Mouse (Mus musculus) thymus, adult 2 months (tissue): Measurements from ENCODE around the gene Trem3. TPM values are rescaled to one million over a fixed set of nuclear protein-coding genes. Genes with fewer than 3 reads are reported as not detected.

ENCODE experiments used
- DNase-seq: peaks from one replicate; pipeline ENCODE4 v3.0.0; 2021
- H3K27ac ChIP-seq: fragments of 200-500 bp; 2 replicates; pipeline ENCODE4 v1.5.1; 2012; ENCODE audit warnings: low read length, control low read depth; ENCODE audit not compliant: control insufficient read depth, insufficient read depth
- H3K27me3 ChIP-seq: fragments of 200-500 bp; 2 replicates; pipeline ENCODE4 v1.6.1; 2012; ENCODE audit warnings: mild to moderate bottlenecking, low read length, moderate library complexity, mixed read lengths; ENCODE audit not compliant: control insufficient read depth, insufficient read depth
- H3K36me3 ChIP-seq: fragments of 200-500 bp; 2 replicates; pipeline ENCODE4 v1.6.1; 2012; ENCODE audit warnings: mild to moderate bottlenecking, low read length, moderate library complexity; ENCODE audit not compliant: control insufficient read depth, insufficient read depth
- H3K4me1 ChIP-seq: fragments of 200-500 bp; replicated peaks from 2 replicates; pipeline ENCODE4 v1.6.1; 2012; ENCODE audit warnings: low read length; ENCODE audit not compliant: control insufficient read depth, insufficient read depth
- H3K4me3 ChIP-seq: fragments of 200-500 bp; 2 replicates; pipeline ENCODE4 v1.5.1; 2012; ENCODE audit warnings: mild to moderate bottlenecking, low read length, control low read depth, moderate library complexity; ENCODE audit not compliant: control insufficient read depth, insufficient read depth
- CTCF ChIP-seq: fragments of 200-500 bp; IDR thresholded peaks from 2 replicates; pipeline ENCODE4 v1.5.1; 2012; ENCODE audit warnings: mild to moderate bottlenecking, control low read depth, low read length, moderate library complexity, borderline replicate concordance; ENCODE audit not compliant: control insufficient read depth, poor library complexity, insufficient read depth; ENCODE audit errors: extremely low read depth
- POLR2A ChIP-seq: fragments of 200-500 bp; IDR thresholded peaks from 2 replicates; pipeline ENCODE4 v1.6.1; 2012; ENCODE audit warnings: mild to moderate bottlenecking, low read length, control low read depth, moderate library complexity; ENCODE audit not compliant: control insufficient read depth, poor library complexity, insufficient read depth; ENCODE audit errors: extremely low read depth
- WGBS: fragments of 180-500 bp; shearing (Covaris S2); methylation state at CpG from one replicate; pipeline ENCODE4 v1.1.7; 2018; 5-methylcytosine and 5-hydroxymethylcytosine counted together
- polyA plus RNA-seq: library from polyadenylated mRNA; depleted of rRNA; stranded (reverse); fragments of >200 nt; gene quantifications from 2 replicates; pipeline ENCODE4 v1.2.3, GENCODE M21; 2012; rRNA removed

Gene Trem3
- polyA plus RNA-seq, result 0.23 and 0.27 TPM in 2 replicates

GRCm38 (mm10) chr17:48247221-48247928, at the start of gene Trem3:
Gene Trem3, plus strand, starts transcription at chr17:48247777.
- Histone ChIP-seq H3K27me3 (no peaks in the 10 kb centered on the region), H3K36me3 (no peaks in the 10 kb centered on the region), H3K4me3 (no peak within 1 kb of the TSS), H3K27ac (no peak within 1 kb of the TSS), H3K4me1 (no peaks in the 10 kb centered on the region)
- 65% methylated on average over 11 of the region's 11 CpGs for WGBS
- DNase-seq, result no peak
- TF ChIP-seq POLR2A (no peak), CTCF (no peak)

- H3K27ac ChIP-seq, result no peak overlapping the region
- DNase-seq, result no peak
- 97% methylated on average over 12 of the region's 12 CpGs for WGBS
- no peaks in the 10 kb centered on the region for H3K36me3 ChIP-seq
- H3K4me1 ChIP-seq, result no peaks in the 10 kb centered on the region
- no peak overlapping the region for H3K4me3 ChIP-seq
- H3K27me3 ChIP-seq, result no peaks in the 10 kb centered on the region
- no peak for TF ChIP-seq POLR2A
- TF ChIP-seq CTCF, result no peak
Measured at GRCm38 (mm10) chr17:48203086-48203485, 44.5 kb upstream of the Trem3 start.

- H3K4me3 ChIP-seq, result no peak overlapping the region
- no peaks in the 10 kb centered on the region for H3K36me3 ChIP-seq
- H3K4me1 ChIP-seq, result no peaks in the 10 kb centered on the region
- no peak overlapping the region for H3K27ac ChIP-seq
- TF ChIP-seq CTCF (no peak), POLR2A (no peak)
- no peak for DNase-seq
- WGBS, result 97% methylated on average over 12 of the region's 12 CpGs
- H3K27me3 ChIP-seq, result no peaks in the 10 kb centered on the region
Measured at GRCm38 (mm10) chr17:48212596-48212995, 35.0 kb upstream of the Trem3 start.

- 79% methylated on average over 5 of the region's 5 CpGs for WGBS
- DNase-seq, result no peak
- Histone ChIP-seq H3K36me3 (no peaks in the 10 kb centered on the region), H3K4me3 (no peak overlapping the region), H3K27ac (no peak overlapping the region), H3K4me1 (no peaks in the 10 kb centered on the region), H3K27me3 (no peaks in the 10 kb centered on the region)
- no peak for TF ChIP-seq CTCF
- no peak for TF ChIP-seq POLR2A
Measured at GRCm38 (mm10) chr17:48213511-48213910, 34.1 kb upstream of the Trem3 start.

- no peak for TF ChIP-seq CTCF
- TF ChIP-seq POLR2A, result no peak
- Histone ChIP-seq H3K36me3 (no peaks in the 10 kb centered on the region), H3K27ac (no peak overlapping the region), H3K4me1 (no peaks in the 10 kb centered on the region), H3K4me3 (no peak overlapping the region), H3K27me3 (no peaks in the 10 kb centered on the region)
- no peak for DNase-seq
- WGBS, result 88% methylated on average over 1 of the region's 1 CpGs
Measured at GRCm38 (mm10) chr17:48215429-48215828, 32.1 kb upstream of the Trem3 start.

- no peaks in the 10 kb centered on the region for H3K27me3 ChIP-seq
- H3K4me3 ChIP-seq, result no peak overlapping the region
- no peaks in the 10 kb centered on the region for H3K4me1 ChIP-seq
- H3K36me3 ChIP-seq, result no peaks in the 10 kb centered on the region
- 22% methylated on average over 7 of the region's 7 CpGs for WGBS
- H3K27ac ChIP-seq, result no peak overlapping the region
- no peak for TF ChIP-seq CTCF
- TF ChIP-seq POLR2A, result no peak
- DNase-seq, result no peak
Measured at GRCm38 (mm10) chr17:48230680-48231079, 16.9 kb upstream of the Trem3 start.
